Mouse (Mus musculus) liver, embryonic 14.5 days (tissue): ENCODE results near the gene Meis3.

Source experiments
- CTCF ChIP-seq: IDR thresholded peaks from 2 replicates; pipeline ENCODE4 v1.5.1; 2016; ENCODE audit warnings: antibody characterized with exemption, low read depth, control low read depth
- EP300 ChIP-seq: IDR thresholded peaks from 2 replicates; pipeline ENCODE4 v1.6.1; 2016; ENCODE audit warnings: antibody characterized with exemption, low read depth

DNA sequence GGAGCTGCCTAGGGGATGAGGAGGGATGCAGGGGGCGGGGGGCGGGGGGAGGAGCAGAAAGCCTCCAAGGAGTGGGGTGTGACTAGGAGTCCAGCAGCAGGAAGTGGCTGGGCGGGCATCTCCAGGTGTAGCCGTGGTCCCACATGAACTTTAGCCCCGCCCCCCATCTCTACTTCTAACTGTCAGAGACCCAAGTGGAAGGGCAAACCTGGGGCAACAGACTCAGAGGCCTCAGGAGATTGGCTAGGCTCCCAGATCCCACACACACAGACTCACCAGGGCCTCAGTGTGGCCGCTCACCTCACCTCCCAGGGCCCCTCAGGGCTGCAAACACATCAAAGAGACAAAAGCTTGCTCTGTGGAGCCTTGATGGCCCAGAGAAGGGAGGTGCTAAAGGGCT is 21.7 kb downstream of the Meis3 start:
- TF ChIP-seq CTCF (no peak), EP300 (no peak)
